Mouse (Mus musculus): Measurements from ENCODE around the gene Filip1l.

Gene Filip1l

GRCm38 (mm10) chr16:57566215-57566614 lies 213.3 kb downstream of the Filip1l start:
- DNase-seq (ENCODE audit: low read depth, low spot score): no peak

DNA sequence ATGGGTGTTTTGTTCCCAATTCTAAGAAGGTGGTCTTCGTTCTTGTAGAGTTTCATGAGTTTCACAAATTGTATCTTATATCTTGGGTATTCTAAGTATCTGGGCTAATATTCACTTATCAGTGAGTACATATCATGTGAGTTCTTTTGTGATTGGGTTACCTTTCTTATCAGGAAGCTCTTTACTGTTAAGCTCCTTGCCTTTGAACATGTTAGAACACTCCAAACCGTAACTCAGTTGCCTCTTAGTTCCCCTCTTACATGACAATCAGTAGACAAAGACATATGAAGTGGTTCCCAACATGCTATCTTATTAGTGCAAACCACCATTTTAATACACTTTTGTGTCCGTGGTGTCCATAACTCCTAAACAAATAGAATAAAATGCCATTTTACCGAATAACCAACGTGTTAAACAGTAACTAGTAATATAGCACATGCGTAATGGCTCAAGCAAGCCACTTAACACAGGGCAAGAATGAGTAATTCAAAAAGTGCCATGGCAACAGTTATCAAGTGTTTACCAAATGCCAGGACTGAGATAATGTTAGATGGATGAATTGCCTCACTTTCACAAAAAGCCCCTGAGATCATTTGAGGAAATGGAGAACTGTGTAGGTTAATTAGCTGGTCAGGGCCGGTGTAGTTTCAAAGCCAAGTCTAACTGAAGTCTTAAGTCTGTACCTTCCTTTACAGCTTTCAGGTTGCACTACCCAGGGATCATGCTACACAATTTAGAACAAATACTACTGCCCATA lies 215.9 kb downstream of the Filip1l start:
- DNase-seq (ENCODE audit: low read depth, low spot score): no peak

- DNase-seq (ENCODE audit: low read depth, low spot score): no peak
These were observed 218.0 kb downstream of the Filip1l start for GRCm38 (mm10) chr16:57570789-57571311.

- DNase-seq (ENCODE audit: low read depth, low spot score): no peak
These were observed 220.9 kb downstream of the Filip1l start for GRCm38 (mm10) chr16:57573831-57574230.

DNA sequence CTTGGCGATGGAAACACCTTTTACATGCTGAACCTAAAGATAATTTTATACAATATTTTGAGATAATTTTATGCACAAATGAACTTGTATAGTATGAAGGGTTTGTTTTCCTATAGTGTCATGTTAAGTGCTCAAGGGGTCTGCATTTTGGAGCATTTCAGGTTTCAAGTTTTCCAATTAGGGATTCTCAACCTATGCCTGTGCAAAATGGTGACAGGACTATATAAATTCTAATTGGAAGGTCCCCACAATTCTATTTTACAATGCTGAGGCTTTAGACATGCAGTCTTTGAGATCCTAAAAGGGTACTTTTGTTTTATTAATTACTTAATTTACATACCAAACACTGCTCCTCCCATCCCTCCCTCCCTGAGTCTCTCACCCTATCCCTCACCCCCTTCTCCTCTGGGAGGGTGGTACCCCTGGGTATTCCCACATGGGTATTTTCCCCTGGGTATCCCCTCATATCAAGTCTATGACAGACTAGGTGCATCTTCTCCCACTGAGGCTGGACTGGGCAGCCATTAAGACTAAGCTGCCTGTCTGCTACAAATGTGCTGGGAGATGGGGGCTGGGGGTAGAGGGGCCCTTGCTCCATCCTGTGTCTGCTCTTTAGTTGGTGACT lies 223.0 kb downstream of the Filip1l start:
- DNase-seq (ENCODE audit: low read depth, low spot score): no peak

DNA sequence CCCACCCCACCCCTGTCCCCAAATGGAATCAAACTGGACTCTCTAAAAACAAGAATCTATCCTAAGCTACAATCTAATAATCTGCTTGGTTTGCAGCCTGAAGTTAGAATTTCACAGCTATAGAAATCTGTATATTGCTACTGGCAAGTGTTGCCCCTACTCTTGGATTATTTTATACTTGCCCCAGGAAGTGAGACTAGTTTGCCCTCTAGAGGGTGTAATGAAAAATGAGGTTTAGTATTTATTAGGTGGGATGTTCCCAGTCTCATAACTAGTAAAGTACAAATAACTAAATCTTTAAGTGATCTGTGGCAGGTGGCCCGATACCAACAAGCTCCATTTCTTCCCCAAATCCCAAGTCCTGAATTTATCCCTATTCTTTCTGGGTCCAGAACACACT lies 224.6 kb downstream of the Filip1l start:
- DNase-seq (ENCODE audit: low read depth, low spot score): peak; percentile 57

- DNase-seq (ENCODE audit: low read depth, low spot score): no peak
These were observed 227.1 kb downstream of the Filip1l start for GRCm38 (mm10) chr16:57580041-57580440.

GRCm38 (mm10) chr16:57582008-57582407 lies 229.1 kb downstream of the Filip1l start:
- DNase-seq (ENCODE audit: low read depth, low spot score): no peak

DNA sequence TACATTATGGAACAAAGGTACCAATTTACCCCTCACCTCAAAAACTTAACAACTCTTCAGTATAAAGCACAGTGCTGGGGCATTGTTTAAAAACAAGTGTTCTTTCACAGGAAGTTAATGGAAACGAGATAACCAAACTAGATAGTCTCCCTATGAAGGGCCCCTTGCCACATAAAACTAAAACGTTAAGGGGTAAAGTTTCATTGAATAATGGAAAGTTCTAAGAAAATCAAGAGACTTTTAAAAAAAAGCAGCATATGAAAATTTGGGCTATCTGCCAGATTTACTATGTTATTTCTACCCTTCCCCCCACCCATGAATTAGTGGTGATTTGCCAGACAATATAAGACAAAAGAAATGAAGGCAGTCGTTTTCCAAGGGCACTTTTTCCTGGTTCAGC lies 232.3 kb downstream of the Filip1l start:
- DNase-seq (ENCODE audit: low read depth, low spot score): peak; percentile 44

- peak; percentile 77 for DNase-seq (ENCODE audit: low read depth, low spot score)
These were observed 240.7 kb downstream of the Filip1l start for GRCm38 (mm10) chr16:57593422-57594157.

DNA sequence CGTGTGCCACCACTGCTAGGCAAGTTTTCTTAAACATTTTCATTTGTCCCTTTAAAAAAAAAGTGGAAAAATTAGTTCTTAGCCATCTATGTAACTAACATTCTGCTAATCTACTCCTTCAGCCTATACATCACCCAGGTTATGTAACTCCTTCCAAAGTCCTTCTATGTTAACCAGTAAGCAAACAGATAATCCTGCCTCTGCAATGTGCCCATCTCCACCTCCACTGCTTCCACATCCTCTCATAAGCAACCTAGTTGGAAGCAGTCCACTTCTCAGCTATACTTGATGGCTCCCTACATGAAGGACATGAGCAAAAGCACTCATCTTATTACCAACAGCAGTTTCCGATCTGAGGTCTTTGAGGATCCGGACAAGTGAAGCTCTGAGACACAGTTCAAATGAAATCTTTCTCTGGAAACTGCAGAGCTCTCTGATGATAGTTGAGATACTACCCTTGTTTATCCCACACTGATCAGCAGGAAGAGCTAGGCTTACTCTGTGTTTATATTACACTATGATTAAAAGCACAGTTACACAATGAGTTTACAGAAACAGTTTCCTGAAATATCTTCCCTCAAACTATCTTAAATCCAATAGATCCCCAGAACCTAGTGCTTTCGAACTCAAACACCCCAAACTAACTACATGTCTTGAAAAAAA lies 244.5 kb downstream of the Filip1l start:
- no peak for DNase-seq (ENCODE audit: low read depth, low spot score)

DNA sequence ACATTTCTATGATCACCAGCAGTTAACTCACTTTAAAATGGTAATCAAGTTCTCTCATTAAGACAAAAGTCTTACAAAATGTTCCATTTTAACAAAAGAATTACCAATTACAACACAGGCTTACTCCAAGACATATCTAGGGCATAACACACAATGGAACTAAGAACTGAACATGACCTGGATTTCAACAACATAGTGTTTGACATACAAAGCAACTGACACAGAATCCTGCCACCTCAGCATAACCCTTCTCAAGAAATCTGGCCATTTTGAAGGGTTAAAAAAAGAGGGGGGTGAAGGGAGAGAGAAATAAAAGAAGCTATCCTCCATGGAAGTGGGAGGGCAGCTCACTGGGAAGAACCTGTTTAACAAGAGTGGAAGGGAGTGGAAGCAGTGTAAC lies 248.1 kb downstream of the Filip1l start:
- DNase-seq (ENCODE audit: low read depth, low spot score): no peak

DNA sequence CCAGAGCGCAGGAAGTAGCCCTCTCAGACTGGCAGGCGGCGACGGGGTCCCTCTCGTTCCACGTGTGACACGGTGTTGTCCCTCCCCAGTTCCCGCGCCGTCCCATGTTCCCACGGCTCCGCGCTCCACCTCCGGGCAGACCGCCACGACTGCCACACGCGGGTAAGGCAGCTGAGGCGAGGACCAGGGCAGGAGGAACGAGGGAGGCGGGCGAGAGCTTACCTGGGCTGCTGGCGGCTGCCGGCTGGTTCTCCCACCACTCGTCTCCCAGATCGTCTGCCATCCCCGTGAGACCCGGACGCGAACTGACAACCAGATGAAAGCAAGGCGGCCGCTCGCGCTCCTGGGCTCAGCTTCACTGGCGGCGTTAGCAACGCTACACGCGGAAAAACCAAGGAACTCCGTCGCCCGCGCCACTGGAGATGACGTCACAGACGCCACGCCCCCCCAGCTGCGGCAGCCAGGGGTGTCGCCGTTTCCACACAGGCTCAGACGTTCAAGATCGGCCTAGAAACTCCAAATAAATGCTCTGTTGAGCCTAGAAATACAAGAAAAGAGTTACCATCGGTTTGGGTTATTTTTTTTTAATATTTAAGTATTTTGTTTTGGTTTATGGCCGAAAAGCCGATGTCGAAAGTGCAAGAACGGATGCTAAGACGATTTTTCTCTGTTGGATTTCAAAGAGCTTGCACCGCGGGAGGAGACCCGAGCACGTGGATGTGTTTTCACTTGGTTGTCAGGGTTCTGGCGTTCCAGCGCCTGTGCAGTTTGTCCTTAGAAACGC lies 253.7 kb downstream of the Filip1l start, which contains the start of gene Cmss1:
Gene Cmss1 (minus strand): TSS at position 421 of the 784 bp plus-strand sequence.
- peak; percentile 95 for DNase-seq (ENCODE audit: low read depth, low spot score)

DNA sequence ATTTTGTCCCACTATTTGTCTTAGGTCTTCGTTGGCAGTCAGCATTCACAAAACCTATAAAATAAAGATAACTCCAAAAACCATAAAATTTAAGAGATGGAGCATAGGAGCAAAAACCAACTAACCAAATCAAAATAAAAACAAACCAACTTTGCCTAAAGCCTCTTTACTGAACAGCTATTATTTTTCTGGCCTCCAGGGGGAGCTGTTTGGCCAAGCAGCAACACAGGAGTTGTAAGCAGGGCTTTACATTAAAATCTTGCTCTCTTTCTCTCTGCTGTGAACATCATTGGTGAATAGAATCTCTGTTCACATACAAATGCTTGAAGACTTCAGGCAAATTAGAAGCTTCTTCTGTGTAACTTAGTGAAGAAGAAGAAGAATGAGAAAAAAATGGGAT lies 258.9 kb downstream of the Filip1l start:
- DNase-seq (ENCODE audit: low read depth, low spot score): peak; percentile 79

Measured in CD4-positive, CD25-positive, alpha-beta regulatory T cell, adult 2 months (primary cell).